Mouse (Mus musculus) brain, embryonic 14.5 days (tissue): ENCODE measurements around the gene Ung.

Experiments
- CTCF ChIP-seq: fragments of 200-500 bp; IDR thresholded peaks from 2 replicates; pipeline ENCODE4 v1.5.1; 2012; ENCODE audit warnings: inconsistent platforms, mild to moderate bottlenecking, moderate library complexity, borderline replicate concordance; ENCODE audit not compliant: insufficient read depth, insufficient read length; ENCODE audit errors: extremely low read depth
- POLR2A ChIP-seq: fragments of 200-500 bp; IDR thresholded peaks from 2 replicates; pipeline ENCODE4 v1.6.1; 2012; ENCODE audit warnings: mild to moderate bottlenecking, inconsistent platforms, borderline replicate concordance; ENCODE audit not compliant: poor library complexity, insufficient read depth, insufficient read length, severe bottlenecking; ENCODE audit errors: extremely low read depth

DNA sequence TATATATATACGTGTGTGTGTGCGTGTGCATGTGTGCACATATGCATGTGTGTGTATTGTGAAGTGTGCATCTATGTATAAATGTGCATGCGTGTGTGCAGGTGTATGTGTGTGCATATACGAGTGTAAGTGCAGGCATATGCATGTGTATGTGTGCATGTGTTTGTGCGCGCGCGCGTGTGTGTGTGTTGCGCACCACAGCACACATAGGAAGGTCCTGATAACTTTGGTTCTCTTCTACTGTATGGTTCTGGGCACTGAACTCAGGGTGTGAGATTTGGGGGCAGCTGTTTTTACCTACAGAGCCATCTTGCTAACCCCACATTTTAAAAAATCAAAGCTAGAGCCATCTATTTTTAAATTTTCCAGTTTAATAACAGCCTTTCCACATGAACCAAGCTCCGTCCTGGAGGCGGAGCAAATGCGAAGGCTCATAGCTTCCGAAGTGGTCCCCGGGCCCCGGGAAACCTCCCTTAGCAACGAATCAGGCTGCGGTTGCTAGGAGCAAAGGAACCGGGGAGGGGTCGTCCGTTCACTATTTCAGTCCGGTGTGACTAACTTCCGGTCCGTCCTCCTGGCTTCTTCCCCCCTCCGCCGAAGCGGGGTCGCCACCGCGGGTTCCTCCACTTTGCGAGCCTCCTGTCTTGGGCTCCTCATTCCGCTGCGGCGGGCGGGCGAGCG lies 30.3 kb upstream of the Ung start:
- TF ChIP-seq CTCF = no peak
- TF ChIP-seq POLR2A = peak; percentile 32; the same call in 1 of the 2 replicates
